Mouse (Mus musculus) lung, adult 2 months (tissue): ENCODE measurements around the gene Rilp. TPM values are rescaled to one million over a fixed set of nuclear protein-coding genes. Genes with fewer than 3 reads are reported as not detected.
A peak's percentile ranks its signal among the peaks of the same experiment; 100 is the strongest.

Experiments
- DNase-seq: peaks from one replicate; pipeline ENCODE4 v3.0.0; 2022
- H3K4me1 ChIP-seq: fragments of 200-500 bp; 2 replicates; pipeline ENCODE4 v1.6.1; 2011; ENCODE audit warnings: low read length; ENCODE audit not compliant: control insufficient read depth, insufficient read depth
- H3K4me3 ChIP-seq: fragments of 200-500 bp; replicated peaks from 2 replicates; pipeline ENCODE3; 2011; ENCODE audit warnings: low read depth, mild to moderate bottlenecking, control low read depth, low read length; ENCODE audit errors: extremely low read depth
- CTCF ChIP-seq: fragments of 200-500 bp; IDR thresholded peaks from 2 replicates; pipeline ENCODE4 v1.5.1; 2011; ENCODE audit warnings: mild to moderate bottlenecking, low read length, control low read depth; ENCODE audit not compliant: insufficient read depth
- POLR2A ChIP-seq: fragments of 200-500 bp; IDR thresholded peaks from 2 replicates; pipeline ENCODE4 v1.6.1; 2011; ENCODE audit warnings: low read depth, mild to moderate bottlenecking, control low read depth, low read length, borderline replicate concordance; ENCODE audit errors: extremely low read depth
- WGBS: fragments of 180-500 bp; shearing (Covaris S2); methylation state at CpG from one replicate; pipeline ENCODE4 v1.1.7; 2018; 5-methylcytosine and 5-hydroxymethylcytosine counted together
- polyA plus RNA-seq: library from polyadenylated mRNA; depleted of rRNA; stranded (reverse); fragments of >200 nt; gene quantifications from 2 replicates; pipeline ENCODE4 v1.2.3, GENCODE M21; 2012; rRNA removed

Rilp gene
- 14.5 and 15.3 TPM in 2 replicates for polyA plus RNA-seq

DNA sequence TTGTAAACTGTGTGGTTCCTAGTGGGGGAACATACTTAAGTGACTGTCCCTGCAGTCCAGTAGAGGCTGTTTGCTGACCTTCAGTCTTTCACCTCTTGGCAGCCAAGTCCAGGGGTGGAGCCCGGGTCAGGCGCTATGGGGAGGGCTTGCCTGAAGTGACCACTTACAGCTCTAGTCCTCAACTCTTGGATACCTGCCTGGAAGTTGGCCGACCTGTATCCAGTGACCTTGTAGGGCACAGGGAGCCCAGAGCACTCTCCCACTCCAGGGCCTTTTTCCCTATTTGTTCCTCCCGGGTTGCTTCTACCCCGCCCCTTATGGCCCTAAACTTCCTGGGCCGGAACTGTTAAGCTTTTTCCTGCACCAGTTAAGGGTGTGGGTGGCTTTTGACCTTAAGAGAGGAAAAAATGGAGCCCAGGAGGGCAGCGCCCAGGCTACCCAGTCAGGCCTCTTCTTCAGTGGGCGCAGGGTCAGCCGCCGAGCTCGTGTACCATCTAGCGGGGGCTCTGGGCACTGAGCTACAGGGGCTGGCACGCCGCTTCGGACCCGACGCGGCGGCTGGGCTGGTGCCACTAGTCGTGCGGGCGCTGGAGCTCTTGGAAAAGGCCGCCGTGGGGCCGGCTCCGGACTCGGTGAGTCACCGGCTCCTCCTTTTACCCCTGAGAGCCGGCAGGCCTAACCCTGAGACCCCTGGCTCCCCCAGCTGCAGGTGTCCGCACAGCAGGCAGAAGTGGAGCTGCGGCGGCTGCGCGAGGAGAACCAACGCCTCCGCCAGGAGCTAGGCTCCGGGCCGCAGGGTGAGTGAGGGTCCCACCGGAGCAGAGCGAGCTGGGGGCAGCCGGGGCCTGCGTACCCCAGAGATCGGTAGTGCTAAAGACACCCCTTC lies at the start of gene Rilp:
TSS of gene Rilp (plus strand) at position 354 of the 886 bp plus-strand sequence.
- peak; percentile 83 for DNase-seq
- peak within 1 kb of the TSS; percentile 79 for H3K4me3 ChIP-seq
- peaks cover 8% of the 10 kb centered on the region for H3K4me1 ChIP-seq
- WGBS: 2% methylated on average over 43 of the region's 43 CpGs
- 0 out of 2 replicates have a peak, but pooled peaks have one; percentile 37 for TF ChIP-seq POLR2A
- no peak for TF ChIP-seq CTCF

DNA sequence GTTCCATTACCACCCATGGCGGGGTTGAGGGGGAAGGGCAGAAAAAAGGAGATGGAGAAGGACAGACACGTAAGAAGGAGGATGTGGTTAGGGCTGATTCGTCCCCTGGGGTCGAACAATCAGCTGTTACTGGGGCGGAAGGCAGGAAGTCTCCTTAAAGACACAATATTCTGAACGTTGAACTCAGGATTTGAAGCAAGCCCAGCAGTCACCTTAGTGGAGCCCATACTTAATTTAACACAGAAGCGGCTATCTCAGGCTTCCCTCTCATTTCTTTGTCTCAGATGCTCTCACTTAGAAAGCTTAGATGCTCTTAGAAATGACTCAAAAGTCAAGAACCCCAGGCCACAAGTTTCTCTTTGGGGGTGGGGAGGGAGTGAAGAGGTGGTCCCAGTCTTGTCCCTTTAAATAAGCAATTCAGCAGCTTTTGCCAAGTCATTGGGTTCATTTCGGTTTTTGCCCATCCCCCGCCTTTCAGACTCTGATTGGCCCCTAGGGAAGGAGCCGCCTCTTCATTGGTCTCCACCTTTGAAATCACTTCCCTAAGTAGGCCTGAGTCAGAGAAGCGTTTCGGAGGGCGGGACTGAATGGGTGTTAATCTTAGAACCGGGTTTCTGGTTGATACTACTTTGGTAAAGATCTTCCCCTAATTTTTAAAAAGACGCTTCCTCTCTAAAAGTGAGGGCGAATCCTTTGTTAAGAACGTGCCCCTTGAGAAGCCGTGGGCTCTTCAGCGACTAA lies 49.6 kb upstream of the Rilp start:
- peak; percentile 88 for DNase-seq
- peak overlapping the region; percentile 71 for H3K4me3 ChIP-seq
- peaks cover 20% of the 10 kb centered on the region for H3K4me1 ChIP-seq
- WGBS: 2% methylated on average over 19 of the region's 19 CpGs
- TF ChIP-seq CTCF (no peak), POLR2A (peak; percentile 28; the same call in 1 of the 2 replicates)

GRCm38 (mm10) chr11:75460844-75461742 lies 48.8 kb upstream of the Rilp start, which contains the start of gene Tlcd2:
Tlcd2 (plus strand) TSS chr11:75461715.
- under 1% methylated on average over 46 of the region's 46 CpGs for WGBS
- peak; percentile 99 for TF ChIP-seq POLR2A
- TF ChIP-seq CTCF: no peak
- peaks cover 19% of the 10 kb centered on the region for H3K4me1 ChIP-seq
- DNase-seq: peak; percentile 98
- H3K4me3 ChIP-seq: peak within 1 kb of the TSS; percentile 83

DNA sequence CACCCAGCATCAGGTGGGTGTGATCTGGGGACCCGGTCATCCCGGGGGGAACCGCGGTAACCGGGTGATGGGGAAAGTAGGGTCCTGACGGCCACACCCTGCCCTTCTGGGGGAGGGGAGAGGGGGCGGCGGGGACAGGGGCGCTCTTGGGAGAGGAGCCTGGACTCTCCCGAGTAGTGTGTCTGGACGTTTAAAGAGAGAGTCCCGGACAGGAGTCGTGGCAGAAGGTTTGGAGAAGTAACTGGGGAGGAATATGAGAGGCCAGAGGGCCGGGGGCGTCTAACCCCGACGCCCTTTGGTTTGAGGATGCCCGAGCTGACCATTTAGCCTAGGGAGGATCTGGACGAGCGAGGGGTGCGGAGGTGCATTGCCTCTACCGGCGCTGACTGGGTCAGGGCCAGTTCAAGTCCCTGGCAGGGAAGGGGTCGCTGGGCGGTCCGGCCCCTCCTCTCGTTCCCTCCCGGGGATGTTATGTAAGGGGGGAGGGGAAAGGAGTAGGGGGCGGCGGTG lies 48.1 kb upstream of the Rilp start:
- H3K4me3 ChIP-seq: peak overlapping the region; percentile 83
- TF ChIP-seq POLR2A (peak; percentile 44; the same call in 1 of the 2 replicates), CTCF (no peak)
- no peak for DNase-seq
- H3K4me1 ChIP-seq: peaks cover 19% of the 10 kb centered on the region
- WGBS: 2% methylated on average over 29 of the region's 30 CpGs

GRCm38 (mm10) chr11:75462253-75462783 lies 47.6 kb upstream of the Rilp start:
- 4% methylated on average over 14 of the region's 16 CpGs for WGBS
- TF ChIP-seq POLR2A (peak; percentile 35; the same call in 1 of the 2 replicates), CTCF (no peak)
- peak overlapping the region; percentile 83 for H3K4me3 ChIP-seq

DNA sequence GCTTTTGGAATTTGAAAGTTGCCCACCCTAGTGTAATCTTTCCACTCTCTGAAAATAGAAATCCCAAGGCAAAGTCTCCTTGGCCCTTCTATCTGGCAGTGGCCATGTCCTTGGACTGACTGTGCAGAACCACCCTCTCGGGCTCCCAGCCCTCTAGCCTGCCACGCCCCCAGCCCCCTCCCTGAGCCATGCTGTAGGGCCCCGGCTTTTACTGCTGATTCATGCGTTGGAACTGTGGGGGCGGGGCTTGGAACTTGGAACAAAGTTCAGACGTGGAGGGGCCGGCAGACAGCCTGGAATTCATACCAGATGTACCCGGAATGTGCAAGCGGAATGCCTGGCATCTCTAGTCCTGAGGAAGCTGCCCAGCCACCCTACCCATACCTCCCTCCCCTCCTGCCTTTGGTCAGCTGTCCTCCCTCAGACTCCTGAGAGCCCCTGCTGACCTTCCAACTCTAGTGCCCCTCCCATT lies 47.0 kb upstream of the Rilp start:
- peak; percentile 86 for DNase-seq
- Histone ChIP-seq H3K4me1 (peaks cover 23% of the 10 kb centered on the region), H3K4me3 (peak overlapping the region; percentile 83)
- WGBS: 6% methylated on average over 9 of the region's 9 CpGs
- TF ChIP-seq CTCF (no peak), POLR2A (peak; percentile 29; the same call in 1 of the 2 replicates)

More at GRCm38 (mm10) chr11:75462253-75462783, 47.6 kb upstream of the Rilp start:
- DNase-seq: peak; percentile 78
- peaks cover 19% of the 10 kb centered on the region for H3K4me1 ChIP-seq

DNA sequence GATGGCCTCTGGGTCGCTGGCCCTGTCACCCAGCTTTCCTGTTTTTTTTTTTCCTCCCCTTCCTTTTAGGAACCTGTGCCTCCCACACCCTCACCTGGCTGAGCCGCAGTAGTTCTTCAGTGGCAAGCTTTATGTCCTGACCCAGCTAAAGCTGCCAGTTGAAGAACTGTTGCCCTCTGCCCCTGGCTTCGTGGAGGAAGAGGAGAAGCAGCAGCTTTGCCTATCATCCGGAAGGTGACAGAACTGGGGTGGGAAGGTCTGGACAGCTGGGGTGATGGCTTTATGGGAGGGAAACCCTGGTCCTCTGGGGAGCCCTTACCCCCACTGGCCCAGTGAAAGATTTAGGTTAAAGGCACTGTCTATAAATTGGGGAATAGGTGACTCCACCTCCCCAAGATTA lies 46.3 kb upstream of the Rilp start:
- 61% methylated on average over 4 of the region's 4 CpGs for WGBS
- peaks cover 23% of the 10 kb centered on the region for H3K4me1 ChIP-seq
- no peak overlapping the region for H3K4me3 ChIP-seq
- TF ChIP-seq POLR2A: no peak
- TF ChIP-seq CTCF: no peak
- no peak for DNase-seq

DNA sequence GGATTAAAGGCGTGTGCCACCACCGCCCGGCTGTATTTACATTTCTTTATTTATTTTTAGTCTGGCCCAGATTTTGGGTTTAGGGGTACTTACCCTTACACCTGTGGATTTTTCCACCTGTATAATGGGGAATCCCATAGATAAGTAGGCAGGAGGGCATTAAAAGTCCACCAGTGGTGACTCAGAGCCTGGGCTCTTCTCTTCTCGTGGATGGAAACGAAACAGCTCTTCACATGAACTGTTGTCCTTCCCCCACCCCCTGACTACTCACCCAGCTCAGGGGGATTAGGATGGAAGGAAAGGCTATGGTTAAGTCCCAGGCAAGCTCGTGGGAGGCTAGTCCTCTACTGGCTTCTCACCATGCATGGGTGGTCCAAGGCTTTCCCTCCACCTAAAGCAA lies 45.5 kb upstream of the Rilp start:
- Histone ChIP-seq H3K4me1 (peaks cover 20% of the 10 kb centered on the region), H3K4me3 (no peak overlapping the region)
- TF ChIP-seq POLR2A (no peak), CTCF (no peak)
- no peak for DNase-seq
- WGBS: 83% methylated on average over 6 of the region's 6 CpGs
